In the genomic region with DNA sequence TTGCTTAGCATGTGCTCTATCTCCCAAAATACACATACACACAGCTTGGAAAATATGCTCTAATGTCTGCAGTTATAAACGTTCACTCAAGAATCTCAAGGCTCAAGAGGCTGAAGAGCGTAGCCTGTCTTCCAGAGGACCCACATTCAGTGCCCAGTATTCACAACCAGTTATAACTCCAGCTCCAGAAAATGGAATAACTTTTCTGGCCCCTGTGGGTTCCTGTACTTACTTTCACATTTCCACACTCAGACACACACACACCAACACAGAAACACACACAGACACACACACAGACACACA, we compare ENCODE assay signal across 24 mouse cellular contexts. TPM values are rescaled to one million over a fixed set of nuclear protein-coding genes. Genes with fewer than 3 reads are reported as not detected.
DNase-seq lines count a peak whose midpoint lies in the region; ATAC-seq and TF ChIP-seq lines count a peak whose summit lies in the region.
"Had no signal": no experiment of that assay in that cellular context is flagged by ENCODE, and none has a peak within 500 bp of the region (broad histone marks: within the 10 kb centered on the region; RNA-seq: fewer than 3 reads in every experiment).

No protein-coding gene starts in this region.

- no peak for DNase-seq in hindbrain, embryonic 14.5 days (ENCODE audit: low spot score)
- no peak for DNase-seq in hindbrain, postnatal 0 days (ENCODE audit: low spot score)
- DNase-seq in midbrain, embryonic 14.5 days = no peak
- no peak for DNase-seq in midbrain, embryonic 10.5 days (ENCODE audit: low spot score)
- DNase-seq: adrenal gland, adult 8-10 months; adrenal gland, postnatal 36 days; B cell, adult 2 months; cerebellum, adult 2 months; cerebellum, postnatal 10 days; gastrocnemius, postnatal 36 days; heart, adult 18-20 months; heart, postnatal 10 days; heart, postnatal 4 days had no signal

- H3K9ac ChIP-seq in forebrain, embryonic 13.5 days = no peak overlapping the region
- H3K9ac ChIP-seq in forebrain, embryonic 12.5 days = no peak overlapping the region
- H3K9ac ChIP-seq in hindbrain, embryonic 14.5 days = no peak overlapping the region
- H3K9ac ChIP-seq in hindbrain, postnatal 0 days (replicated peaks; ENCODE audit: low read length) = no peak overlapping the region
- H3K9ac ChIP-seq in midbrain, embryonic 14.5 days (replicated peaks; ENCODE audit: low read length) = no peak overlapping the region

- H3K4me3 ChIP-seq in forebrain, embryonic 13.5 days = no peak overlapping the region
- H3K4me3 ChIP-seq in forebrain, embryonic 12.5 days (replicated peaks) = no peak overlapping the region
- no peak overlapping the region for H3K4me3 ChIP-seq in hindbrain, embryonic 14.5 days (replicated peaks; ENCODE audit: low read length)
- no peak overlapping the region for H3K4me3 ChIP-seq in hindbrain, postnatal 0 days (ENCODE audit: low read length)
- H3K4me3 ChIP-seq in midbrain, embryonic 14.5 days (replicated peaks; ENCODE audit: low read depth, low read length) = no peak overlapping the region
- no peak overlapping the region for H3K4me3 ChIP-seq in midbrain, embryonic 10.5 days
- H3K4me3 ChIP-seq: embryonic facial prominence, embryonic 10.5 days; heart, embryonic 10.5 days had no signal

- no peaks in the 10 kb centered on the region for H3K36me3 ChIP-seq in forebrain, embryonic 13.5 days (ENCODE audit: poor library complexity, severe bottlenecking)
- H3K36me3 ChIP-seq in forebrain, embryonic 12.5 days (replicated peaks) = no peaks in the 10 kb centered on the region
- no peaks in the 10 kb centered on the region for H3K36me3 ChIP-seq in hindbrain, embryonic 14.5 days (replicated peaks; ENCODE audit: control insufficient read depth, insufficient read depth)
- no peaks in the 10 kb centered on the region for H3K36me3 ChIP-seq in hindbrain, postnatal 0 days (ENCODE audit: insufficient read depth, low read length)
- H3K36me3 ChIP-seq in midbrain, embryonic 14.5 days (ENCODE audit: control insufficient read depth, insufficient read depth, low read length) = no peaks in the 10 kb centered on the region
- H3K36me3 ChIP-seq in midbrain, embryonic 10.5 days = no peaks in the 10 kb centered on the region
- H3K36me3 ChIP-seq: embryonic facial prominence, embryonic 10.5 days; G1E; heart, embryonic 10.5 days had no signal

- ATAC-seq in forebrain, embryonic 13.5 days = 0 out of 2 replicates have a peak, but pooled peaks have one; percentile 8
- ATAC-seq in forebrain, embryonic 12.5 days (ENCODE audit: low FRiP score) = no peak
- no peak; the same call in 1 of the 2 replicates for ATAC-seq in hindbrain, embryonic 14.5 days (ENCODE audit: low FRiP score)
- no peak for ATAC-seq in hindbrain, postnatal 0 days
- peak; percentile 25; the same call in 1 of the 2 replicates for ATAC-seq in midbrain, embryonic 14.5 days (ENCODE audit: low FRiP score, low TSS enrichment)
- ATAC-seq in granulocyte monocyte progenitor cell, adult 5-6 weeks (replicated peaks; ENCODE audit: poor library complexity, severe bottlenecking) = no peak
- ATAC-seq: CD4-positive, CD25-positive, alpha-beta regulatory T cell, adult 4 months; inflammation-experienced regulatory T-cells, adult 6 months had no signal

- H3K9me3 ChIP-seq in forebrain, embryonic 13.5 days (replicated peaks) = no peaks in the 10 kb centered on the region
- H3K9me3 ChIP-seq in forebrain, embryonic 12.5 days = no peaks in the 10 kb centered on the region
- H3K9me3 ChIP-seq in hindbrain, embryonic 14.5 days (ENCODE audit: control insufficient read depth, low read length) = no peaks in the 10 kb centered on the region
- H3K9me3 ChIP-seq in hindbrain, postnatal 0 days (ENCODE audit: low read length) = no peaks in the 10 kb centered on the region
- H3K9me3 ChIP-seq in midbrain, embryonic 14.5 days (ENCODE audit: control insufficient read depth, low read length) = no peaks in the 10 kb centered on the region
- no peaks in the 10 kb centered on the region for H3K9me3 ChIP-seq in midbrain, embryonic 10.5 days (replicated peaks)
- H3K9me3 ChIP-seq: embryonic facial prominence, embryonic 10.5 days; heart, embryonic 10.5 days had no signal

- no peaks in the 10 kb centered on the region for H3K4me1 ChIP-seq in forebrain, embryonic 13.5 days
- peaks cover 4% of the 10 kb centered on the region; the same call in 1 of the 2 replicates for H3K4me1 ChIP-seq in forebrain, embryonic 12.5 days
- no peaks in the 10 kb centered on the region for H3K4me1 ChIP-seq in hindbrain, embryonic 14.5 days (replicated peaks; ENCODE audit: control insufficient read depth, insufficient read depth, low read length)
- H3K4me1 ChIP-seq in hindbrain, postnatal 0 days (ENCODE audit: insufficient read depth, low read length) = no peaks in the 10 kb centered on the region
- peaks cover 9% of the 10 kb centered on the region for H3K4me1 ChIP-seq in midbrain, embryonic 14.5 days (ENCODE audit: control insufficient read depth, insufficient read depth, low read length)
- H3K4me1 ChIP-seq in midbrain, embryonic 10.5 days = no peaks in the 10 kb centered on the region
- H3K4me1 ChIP-seq: embryonic facial prominence, embryonic 10.5 days; heart, embryonic 10.5 days had no signal

- H3K27ac ChIP-seq in forebrain, embryonic 13.5 days = no peak overlapping the region
- H3K27ac ChIP-seq in forebrain, embryonic 12.5 days = no peak overlapping the region
- H3K27ac ChIP-seq in hindbrain, embryonic 14.5 days = peak overlapping the region; percentile 29; the same call in 1 of the 2 replicates
- no peak overlapping the region for H3K27ac ChIP-seq in hindbrain, postnatal 0 days
- H3K27ac ChIP-seq in midbrain, embryonic 14.5 days (replicated peaks; ENCODE audit: low read depth, low read length) = peak overlapping the region; percentile 65; the same call in 1 of the 2 replicates
- H3K27ac ChIP-seq in midbrain, embryonic 10.5 days (replicated peaks) = no peak overlapping the region
- H3K27ac ChIP-seq: embryonic facial prominence, embryonic 10.5 days; heart, embryonic 10.5 days had no signal

- 82% methylated on average over 2 of the region's 2 CpGs for WGBS in forebrain, embryonic 13.5 days
- WGBS in forebrain, embryonic 12.5 days = 77% methylated on average over 2 of the region's 2 CpGs
- WGBS in hindbrain, embryonic 14.5 days = 73% methylated on average over 2 of the region's 2 CpGs
- WGBS in hindbrain, postnatal 0 days = 55% methylated on average over 2 of the region's 2 CpGs
- 69% methylated on average over 2 of the region's 2 CpGs for WGBS in midbrain, embryonic 14.5 days
- WGBS in midbrain, embryonic 10.5 days = 85% methylated on average over 2 of the region's 2 CpGs

- H3K27me3 ChIP-seq in forebrain, embryonic 13.5 days = no peaks in the 10 kb centered on the region
- no peaks in the 10 kb centered on the region for H3K27me3 ChIP-seq in forebrain, embryonic 12.5 days
- no peaks in the 10 kb centered on the region for H3K27me3 ChIP-seq in hindbrain, embryonic 14.5 days (ENCODE audit: control insufficient read depth, insufficient read depth, low read length)
- H3K27me3 ChIP-seq in hindbrain, postnatal 0 days (ENCODE audit: insufficient read depth, low read length) = no peaks in the 10 kb centered on the region
- H3K27me3 ChIP-seq in midbrain, embryonic 14.5 days (ENCODE audit: control insufficient read depth, insufficient read depth, low read length) = no peaks in the 10 kb centered on the region
- no peaks in the 10 kb centered on the region for H3K27me3 ChIP-seq in midbrain, embryonic 10.5 days (ENCODE audit: low read depth, poor library complexity, severe bottlenecking)

- TF ChIP-seq CTCF in hindbrain, postnatal 0 days (IDR thresholded peaks at IDR 0.05; ENCODE audit: low read depth) = no peak

- no peak overlapping the region for H3K4me2 ChIP-seq in forebrain, embryonic 13.5 days
- no peak overlapping the region for H3K4me2 ChIP-seq in forebrain, embryonic 12.5 days
- H3K4me2 ChIP-seq in hindbrain, embryonic 14.5 days (replicated peaks) = no peak overlapping the region
- no peak overlapping the region for H3K4me2 ChIP-seq in hindbrain, postnatal 0 days (ENCODE audit: low read depth, low read length)
- H3K4me2 ChIP-seq in midbrain, embryonic 14.5 days (ENCODE audit: low read length) = no peak overlapping the region

RNA-seq across cellular contexts. Expression of gene Opn5, which starts 28.2 kb away (rescaled TPM):
- polyA plus RNA-seq in forebrain, embryonic 13.5 days (2015; fragmentation: Nextera tagmentation; extraction: Ambion mirVana) = 0.08 TPM in 1 of 2 replicates, not detected in the other
- polyA plus RNA-seq in forebrain, embryonic 12.5 days (2016; fragmentation: Nextera tagmentation; extraction: Ambion mirVana) = not detected in 2 replicates
- not detected in 2 replicates for polyA plus RNA-seq in hindbrain, embryonic 14.5 days (2014; fragmentation: Nextera tagmentation; extraction: Ambion mirVana)
- total RNA-seq in hindbrain, postnatal 0 days (2014; rRNA removed) = 0.11 TPM in 1 of 2 replicates, not detected in the other
- polyA plus RNA-seq in hindbrain, postnatal 0 days (2015; fragmentation: Nextera tagmentation; extraction: Ambion mirVana) = 0.11 TPM in 1 of 2 replicates, not detected in the other
- polyA plus RNA-seq in midbrain, embryonic 14.5 days (2014; fragmentation: Nextera tagmentation; extraction: Ambion mirVana) = 0.29 TPM in 1 of 2 replicates, not detected in the other
- polyA plus RNA-seq in midbrain, embryonic 10.5 days (2016; fragmentation: Nextera tagmentation; extraction: Ambion mirVana) = 0.11 TPM in 2 replicates
- total RNA-seq in granulocyte monocyte progenitor cell, adult 5-6 weeks (2014; fragmentation: Nextera tagmentation) = not detected in 2 replicates
- total RNA-seq in granulocyte monocyte progenitor cell, adult 5-6 weeks (2017) = not detected in 2 replicates
- total RNA-seq: adrenal gland, adult 8-10 months; adrenal gland, postnatal 36 days; G1E; gastrocnemius, adult 8-10 months; gastrocnemius, postnatal 36 days; heart, adult 18-20 months; heart, postnatal 10 days; heart, postnatal 4 days had no signal
- polyA plus RNA-seq: CD4-positive, CD25-positive, alpha-beta regulatory T cell, adult 4 months; embryonic facial prominence, embryonic 10.5 days; embryonic facial prominence, embryonic 14.5 days; G1E; heart, embryonic 10.5 days; heart, embryonic 14.5 days; inflammation-experienced regulatory T-cells, adult 6 months had no signal

Comparison
In these comparisons a context has a peak if more than half of its experiments do, and no peak if none do; other contexts are left out.
1. ATAC-seq: peak in forebrain, embryonic 13.5 days (single experiment) and midbrain, embryonic 14.5 days (single experiment); none in forebrain, embryonic 12.5 days (single experiment), hindbrain, embryonic 14.5 days (single experiment), hindbrain, postnatal 0 days (single experiment) and granulocyte monocyte progenitor cell, adult 5-6 weeks (single experiment).
2. H3K27ac ChIP-seq: peak in hindbrain, embryonic 14.5 days (single experiment) and midbrain, embryonic 14.5 days (single experiment); none in forebrain, embryonic 13.5 days (single experiment), forebrain, embryonic 12.5 days (single experiment), hindbrain, postnatal 0 days (single experiment) and midbrain, embryonic 10.5 days (single experiment).